Mouse (Mus musculus): Measurements from ENCODE around the gene Gm12888. TPM values are rescaled to one million over a fixed set of nuclear protein-coding genes. Genes with fewer than 3 reads are reported as not detected.
"Not testable (repeated sequence)": the region's sequence is repeated elsewhere in the genome, so short reads cannot be mapped to it uniquely, and the experiment has no call there.

The Gm12888 gene
- total RNA-seq (2014; rRNA removed; ENCODE audit: low replicate concordance) (not detected in 2 replicates), polyA plus RNA-seq (2015; fragmentation: Nextera tagmentation; extraction: Ambion mirVana) (not detected in 2 replicates)

- not testable (repeated sequence) for H3K36me3 ChIP-seq (replicated peaks; ENCODE audit: control insufficient read depth, insufficient read depth, low read length); H3K4me1 ChIP-seq (ENCODE audit: control insufficient read depth, insufficient read depth); H3K9me3 ChIP-seq (replicated peaks; ENCODE audit: control insufficient read depth, low read length); H3K4me2 ChIP-seq (ENCODE audit: low read depth, low read length); DNase-seq (ENCODE audit: low spot score); H3K4me3 ChIP-seq (ENCODE audit: low read depth, low read length); H3K9ac ChIP-seq (replicated peaks; ENCODE audit: low read depth, low read length); H3K27ac ChIP-seq (ENCODE audit: low read depth); H3K27me3 ChIP-seq (ENCODE audit: control insufficient read depth, insufficient read depth, low read length); ATAC-seq (ENCODE audit: insufficient read depth, low read depth)
- WGBS, result 53% methylated on average over 3 of the region's 5 CpGs
Measured at GRCm38 (mm10) chr4:121324817-121325216, at the start of gene Gm12888. Gene Gm12888, minus strand, starts transcription at chr4:121324917.

Other genes with a start within 250 kb of the Gm12888 start
- 11.1 and 13.3 TPM in 2 replicates for gene Zmpste24, start 226.7 kb downstream of the Gm12888 start, total RNA-seq (2014; rRNA removed; ENCODE audit: low replicate concordance)
- gene Zmpste24, start 226.7 kb downstream of the Gm12888 start, polyA plus RNA-seq (2015; fragmentation: Nextera tagmentation; extraction: Ambion mirVana), result 17.0 and 17.8 TPM in 2 replicates
- not detected in 2 replicates for gene Tmco2, start 215.7 kb downstream of the Gm12888 start, total RNA-seq (2014; rRNA removed; ENCODE audit: low replicate concordance)
- not detected in 2 replicates for gene Tmco2, start 215.7 kb downstream of the Gm12888 start, polyA plus RNA-seq (2015; fragmentation: Nextera tagmentation; extraction: Ambion mirVana)
- 20.9 and 22.3 TPM in 2 replicates for gene Rlf, start 109.8 kb downstream of the Gm12888 start, total RNA-seq (2014; rRNA removed; ENCODE audit: low replicate concordance)
- 9.0 and 10.2 TPM in 2 replicates for gene Rlf, start 109.8 kb downstream of the Gm12888 start, polyA plus RNA-seq (2015; fragmentation: Nextera tagmentation; extraction: Ambion mirVana)
- not detected in 2 replicates for gene Gm12886, start 98.2 kb upstream of the Gm12888 start, total RNA-seq (2014; rRNA removed; ENCODE audit: low replicate concordance)
- gene Gm12886, start 98.2 kb upstream of the Gm12888 start, polyA plus RNA-seq (2015; fragmentation: Nextera tagmentation; extraction: Ambion mirVana), result not detected in 2 replicates

All from heart, postnatal 0 days (tissue).